Mouse (Mus musculus) thymus, postnatal 0 days (tissue): ENCODE data around the gene Armc12. TPM values are rescaled to one million over a fixed set of nuclear protein-coding genes. Genes with fewer than 3 reads are reported as not detected.

Experiments
- DNase-seq: peaks from one replicate; pipeline ENCODE4 v3.0.0-alpha.2; 2015; ENCODE audit warnings: low spot score
- polyA plus RNA-seq: library from polyadenylated mRNA; unstranded; fragments of >200 nt; fragmentation: Nextera tagmentation; extraction: Ambion mirVana; gene quantifications from 2 replicates; pipeline ENCODE4 v1.2.1, GENCODE M21; 2015

Gene Armc12
- not detected in 2 replicates for polyA plus RNA-seq

- DNase-seq: no peak
Observed at GRCm38 (mm10) chr17:28530506-28530905, at the start of gene Armc12. Gene Armc12 (plus strand): TSS chr17:28530806.

DNA sequence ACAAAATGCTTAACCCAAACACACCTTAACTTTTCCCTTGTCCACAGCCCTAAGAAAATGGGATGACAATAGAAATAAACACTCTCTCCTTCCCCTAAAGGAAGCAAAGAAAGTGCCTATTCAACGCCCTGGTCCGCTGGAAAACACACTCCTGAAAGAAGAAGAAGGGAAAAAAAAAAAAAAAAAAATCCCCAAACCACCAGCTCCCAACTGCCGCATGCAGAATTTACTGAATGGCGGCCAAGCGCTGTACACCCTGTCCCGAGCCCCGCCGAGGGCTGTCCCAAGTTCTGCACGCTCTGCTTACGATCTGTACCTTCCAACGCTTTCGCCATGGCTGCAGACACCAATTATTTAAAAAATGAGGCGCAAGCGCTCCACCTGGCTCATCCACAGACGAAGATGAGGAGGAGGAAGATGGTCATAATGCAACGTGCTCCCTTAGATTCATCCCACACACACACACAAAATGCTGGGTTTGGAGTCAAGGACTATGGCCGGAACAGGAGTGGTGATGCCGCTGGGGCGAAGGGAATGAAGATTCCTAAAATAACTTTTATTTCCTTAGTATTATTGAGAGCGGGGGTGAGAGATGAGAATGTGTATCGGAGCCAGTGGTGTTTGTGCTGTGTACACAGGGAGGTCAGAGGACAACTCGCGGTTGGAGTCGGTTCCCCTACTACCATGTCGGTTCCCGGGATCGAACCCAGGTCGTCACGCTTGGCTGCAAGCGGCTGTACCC lies 45.7 kb upstream of the Armc12 start:
- peak; percentile 62 for DNase-seq

- no peak for DNase-seq
Observed at GRCm38 (mm10) chr17:28485446-28485948, 45.1 kb upstream of the Armc12 start.

DNA sequence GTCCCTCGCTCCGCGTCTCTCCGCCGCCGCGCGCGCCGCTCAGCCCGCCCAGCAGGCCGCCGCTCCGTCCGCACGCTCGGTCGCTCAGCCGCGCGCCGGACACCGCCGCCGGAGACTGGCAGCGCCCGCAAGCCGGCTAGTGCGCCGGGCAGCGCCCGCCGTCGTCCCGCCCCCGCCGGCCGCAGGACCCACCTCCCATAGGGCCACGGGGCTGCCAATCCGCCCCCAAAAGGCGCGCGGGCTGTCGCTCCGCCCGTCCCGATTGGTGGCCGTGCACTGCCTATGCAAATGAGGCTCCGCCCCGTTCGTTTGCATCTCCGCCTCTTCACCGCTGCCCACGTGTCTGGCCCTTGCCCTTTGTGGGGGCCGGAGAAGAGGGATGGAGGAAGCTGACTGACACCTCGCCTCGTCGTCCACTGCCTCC lies 44.6 kb upstream of the Armc12 start:
- DNase-seq: peak; percentile 95

GRCm38 (mm10) chr17:28486720-28487119 lies 43.9 kb upstream of the Armc12 start:
- DNase-seq: no peak

GRCm38 (mm10) chr17:28487584-28488257 lies 42.9 kb upstream of the Armc12 start:
- peak; percentile 13 for DNase-seq

DNA sequence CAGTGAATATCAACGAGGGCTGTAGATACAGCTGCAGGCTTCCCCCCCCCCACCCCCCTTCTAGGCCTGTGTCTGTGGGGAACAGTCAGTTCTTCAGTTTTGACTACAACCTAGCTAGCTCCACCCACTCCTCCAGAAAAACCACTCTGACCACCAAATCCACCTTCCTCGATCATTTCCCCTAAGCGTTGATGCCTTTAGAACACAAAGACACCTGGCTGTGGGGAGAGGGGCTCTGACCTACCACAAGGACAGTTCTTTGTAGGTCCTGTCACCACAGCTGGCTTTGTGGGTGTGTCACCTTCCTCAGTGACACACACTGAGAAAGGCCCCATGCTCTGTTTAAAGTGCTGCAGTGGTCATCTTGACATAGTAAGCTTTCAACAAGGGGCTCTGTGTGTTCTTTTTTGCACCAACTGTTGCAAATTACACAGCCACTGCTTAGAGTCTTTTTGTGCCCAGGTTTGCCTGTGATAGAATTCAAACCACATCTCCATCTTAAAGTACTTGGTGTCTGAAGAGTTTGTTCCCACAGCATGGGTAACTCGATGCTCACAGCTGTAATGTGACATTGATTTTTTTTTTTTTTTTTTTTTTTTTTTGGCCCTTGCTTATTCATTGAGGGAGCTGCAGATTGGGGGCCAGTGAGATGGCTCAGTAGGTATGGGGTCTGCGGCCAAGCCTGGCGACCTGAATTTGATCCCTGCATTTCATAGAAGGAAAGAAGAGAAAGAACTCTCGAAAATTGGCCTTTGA lies 42.2 kb upstream of the Armc12 start:
- peak; percentile 86 for DNase-seq

DNA sequence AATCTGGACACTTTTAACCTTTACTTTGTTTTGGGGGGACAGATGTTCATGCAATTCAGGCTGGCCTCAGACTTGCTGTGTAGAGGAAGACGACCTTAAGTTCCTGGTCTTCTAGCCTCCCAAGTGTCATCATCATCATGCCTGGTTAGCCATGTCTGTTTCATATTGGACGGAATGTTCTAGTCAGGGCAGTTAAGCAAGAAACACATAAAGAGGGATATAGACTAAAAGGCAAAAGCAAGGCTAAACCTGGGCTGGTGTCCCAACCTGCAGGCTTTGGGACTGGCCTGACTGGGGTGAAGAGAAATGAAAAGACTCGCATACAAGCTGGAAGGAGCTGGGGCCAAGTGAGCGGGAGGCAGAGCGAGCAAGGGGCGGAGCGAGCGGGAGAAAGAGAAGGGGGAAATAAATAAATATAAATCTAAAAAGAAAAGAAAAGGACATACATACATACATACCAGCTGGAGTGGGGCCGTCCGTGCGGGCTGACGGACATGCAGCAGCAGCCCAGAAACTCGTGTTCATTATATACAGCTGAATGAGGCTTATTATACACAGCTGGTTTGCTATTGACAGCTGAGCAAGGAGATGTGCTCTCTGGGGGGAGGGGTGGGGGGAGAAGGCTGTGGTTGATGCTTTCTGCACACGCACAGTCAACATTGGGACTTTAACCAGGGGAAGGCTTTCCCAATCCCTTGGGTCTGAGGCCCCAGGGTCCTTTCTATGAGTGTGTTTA lies 39.4 kb upstream of the Armc12 start:
- peak; percentile 34 for DNase-seq

GRCm38 (mm10) chr17:28495832-28496231 lies 34.8 kb upstream of the Armc12 start:
- DNase-seq: no peak

DNA sequence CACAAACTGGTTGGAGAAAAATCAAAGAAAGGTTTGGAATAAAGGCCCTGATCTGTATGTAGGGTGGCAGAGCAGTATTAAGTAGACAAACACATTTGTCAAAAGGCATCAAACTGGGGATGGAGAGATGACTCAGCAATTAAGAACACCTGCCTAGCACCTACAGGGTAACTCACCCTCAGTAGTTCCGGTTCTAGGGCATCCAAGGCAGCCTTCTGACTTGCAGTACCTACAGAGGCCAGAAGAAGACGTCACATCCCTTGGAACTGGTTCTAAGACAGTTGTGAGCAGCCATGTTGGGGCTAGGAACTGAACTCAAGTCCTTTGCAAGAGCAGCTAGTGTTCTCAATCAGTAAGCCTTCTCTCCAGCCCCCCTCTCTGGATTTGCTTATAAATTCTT lies 31.4 kb upstream of the Armc12 start:
- DNase-seq: peak; percentile 46

- no peak for DNase-seq
Observed at GRCm38 (mm10) chr17:28500465-28500864, 30.1 kb upstream of the Armc12 start.

DNA sequence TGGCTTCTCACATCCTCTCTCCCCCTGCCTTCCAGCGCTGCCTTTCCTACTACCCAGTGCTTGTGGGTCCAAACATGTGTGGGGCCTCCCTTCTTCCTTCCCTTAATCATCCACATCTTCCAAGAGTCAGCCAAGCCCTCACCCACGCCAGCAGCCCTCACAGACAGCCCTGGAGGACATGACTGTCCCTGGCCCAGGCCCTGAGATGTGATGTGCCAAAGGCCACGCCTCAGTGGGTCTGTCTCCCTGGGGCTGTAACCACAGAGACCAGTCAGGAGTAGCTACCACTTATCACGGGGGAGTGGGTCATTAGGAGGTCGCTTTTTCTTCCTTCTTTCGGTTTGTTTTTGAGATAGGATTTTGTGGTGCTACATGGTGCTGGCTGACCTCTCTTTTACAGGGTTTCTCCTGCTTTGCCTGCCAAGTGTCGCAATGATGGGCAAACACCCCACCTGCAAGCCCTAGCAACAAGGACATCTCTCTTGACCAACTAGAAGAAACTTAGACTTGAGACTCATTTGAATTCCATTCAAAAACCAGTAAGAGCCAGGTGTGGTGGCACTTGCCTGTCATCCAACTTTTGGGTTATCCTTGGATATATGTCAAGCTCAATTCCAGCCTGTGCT lies 28.3 kb upstream of the Armc12 start:
- DNase-seq: no peak

DNA sequence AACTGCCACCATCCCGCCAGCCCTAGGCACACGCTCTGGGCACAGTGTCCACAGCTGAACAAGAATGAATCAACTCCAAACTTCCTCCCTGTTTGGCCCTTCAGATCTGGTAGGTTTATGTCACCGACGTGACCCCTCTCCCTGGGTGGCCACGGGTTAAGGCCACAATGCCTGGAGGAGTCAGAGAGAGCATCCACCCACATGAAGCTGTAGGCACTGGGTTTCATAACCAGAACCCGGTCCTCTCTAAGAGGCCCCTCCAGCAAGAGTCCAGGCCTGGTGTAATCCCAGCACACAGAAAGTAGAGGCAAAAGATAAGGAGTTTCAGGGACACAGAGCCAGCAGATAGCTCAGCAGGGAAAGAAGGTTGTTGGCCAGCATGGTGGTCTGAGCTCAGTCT lies 26.4 kb upstream of the Armc12 start:
- no peak for DNase-seq

- DNase-seq: peak; percentile 53
Observed at GRCm38 (mm10) chr17:28505591-28505990, 25.0 kb upstream of the Armc12 start.

DNA sequence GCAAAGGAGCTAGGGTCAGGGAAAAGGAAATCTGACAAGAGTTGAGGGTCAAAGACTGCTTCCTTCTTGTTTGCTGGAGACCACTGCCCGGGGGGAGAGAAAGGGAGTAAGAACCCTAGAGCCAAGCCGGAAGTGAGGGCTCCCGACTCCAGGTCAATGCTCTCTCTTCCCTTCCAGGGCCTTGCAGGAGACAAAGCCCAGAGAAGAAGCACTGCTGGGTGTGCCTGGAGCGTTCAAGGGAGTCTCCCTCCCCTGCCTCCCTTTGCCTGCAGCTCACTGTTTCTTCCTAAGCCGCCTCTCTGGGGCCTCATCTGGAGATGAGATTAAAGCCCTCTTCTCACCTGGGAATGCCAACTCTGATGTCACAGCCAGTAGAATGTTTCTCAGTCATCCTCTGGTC lies 23.7 kb upstream of the Armc12 start:
- no peak for DNase-seq

- DNase-seq: no peak
Observed at GRCm38 (mm10) chr17:28507496-28507895, 23.1 kb upstream of the Armc12 start.

DNA sequence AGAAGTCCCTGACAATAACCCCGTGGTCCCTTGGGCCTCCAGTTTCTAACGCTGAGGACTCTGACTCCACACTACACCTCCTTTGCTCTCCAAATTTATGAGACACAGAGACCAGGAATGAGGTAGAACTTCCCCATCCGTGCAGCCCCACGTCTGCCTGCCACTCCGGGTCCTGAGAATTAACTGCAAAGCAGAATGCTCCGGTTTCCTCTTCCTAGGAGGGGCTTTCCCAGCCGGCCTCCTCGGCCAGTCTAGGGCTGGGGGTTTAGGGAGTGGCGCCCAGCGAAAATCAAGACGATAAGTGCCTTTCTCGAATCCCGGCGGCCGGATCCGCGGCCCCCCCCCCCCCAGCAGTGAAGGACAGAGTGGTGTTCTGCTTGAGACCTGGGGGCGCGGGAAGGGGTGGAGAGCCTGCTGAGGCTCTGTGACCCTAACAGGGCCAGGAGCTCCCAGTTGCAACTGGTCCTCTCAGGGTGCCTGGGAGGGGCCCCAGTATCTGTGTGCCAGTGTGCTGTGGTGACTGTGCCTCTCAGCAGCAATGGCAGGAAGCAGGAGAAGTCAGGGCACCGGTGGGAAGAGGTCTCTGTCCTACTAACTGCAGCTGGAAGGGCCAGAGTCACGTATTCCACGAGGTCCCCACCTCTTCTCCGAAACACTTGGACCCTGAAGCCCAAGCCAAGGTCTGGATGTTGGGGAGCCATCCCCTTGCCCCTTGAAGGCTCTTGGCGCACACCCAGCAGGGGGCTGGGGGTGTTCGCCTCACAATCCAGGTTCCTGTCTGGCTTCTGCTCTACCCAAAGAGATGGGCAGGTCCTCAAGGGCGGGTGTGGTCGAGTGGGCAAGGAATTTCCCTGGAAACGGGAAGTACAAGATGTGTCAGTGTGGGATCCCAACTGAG lies 19.9 kb upstream of the Armc12 start:
- DNase-seq: no peak

DNA sequence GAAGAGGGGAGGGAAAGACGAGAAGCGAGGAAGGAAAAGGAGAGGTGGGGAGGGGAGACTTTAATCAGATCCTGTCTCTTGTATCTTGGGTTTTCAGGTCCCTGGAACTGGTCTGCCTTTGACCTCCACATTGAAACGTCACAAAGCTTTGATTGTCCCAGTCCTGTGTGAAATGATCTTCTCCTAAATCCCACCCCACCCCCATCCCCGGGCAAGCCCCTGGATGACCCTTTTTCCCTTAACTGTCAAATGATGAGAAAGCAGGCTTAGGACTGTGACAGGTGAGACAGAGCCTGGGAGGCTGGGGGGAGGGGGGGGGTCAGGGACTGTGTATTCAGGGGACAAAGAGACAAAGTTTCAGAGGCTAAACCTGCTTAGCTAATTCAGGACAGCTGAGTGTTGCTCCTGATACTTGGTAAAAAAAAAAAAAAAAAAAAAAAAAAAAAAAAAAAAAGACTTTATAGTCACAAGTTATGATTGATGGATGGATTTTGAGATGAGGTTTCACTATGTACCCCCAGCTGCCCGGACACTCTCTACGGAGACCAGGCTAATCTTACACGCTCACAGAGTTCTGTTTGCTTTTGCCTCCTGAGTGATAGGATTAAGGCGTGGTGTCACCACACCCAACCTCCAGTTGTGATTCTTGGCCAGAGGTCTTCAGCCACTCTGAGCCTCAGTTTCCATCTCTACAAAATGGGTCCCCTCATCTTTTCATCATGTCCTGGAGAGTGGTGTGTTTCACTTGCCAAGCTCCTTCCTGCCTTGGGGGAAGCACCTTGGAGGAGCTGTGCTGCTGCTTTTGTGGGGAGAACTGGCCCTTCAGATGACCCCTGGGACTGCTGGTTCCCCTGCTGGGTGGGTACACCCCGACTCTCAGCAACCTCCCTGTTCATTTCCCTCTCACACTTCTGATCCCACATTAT lies 18.7 kb upstream of the Armc12 start:
- DNase-seq: no peak

DNA sequence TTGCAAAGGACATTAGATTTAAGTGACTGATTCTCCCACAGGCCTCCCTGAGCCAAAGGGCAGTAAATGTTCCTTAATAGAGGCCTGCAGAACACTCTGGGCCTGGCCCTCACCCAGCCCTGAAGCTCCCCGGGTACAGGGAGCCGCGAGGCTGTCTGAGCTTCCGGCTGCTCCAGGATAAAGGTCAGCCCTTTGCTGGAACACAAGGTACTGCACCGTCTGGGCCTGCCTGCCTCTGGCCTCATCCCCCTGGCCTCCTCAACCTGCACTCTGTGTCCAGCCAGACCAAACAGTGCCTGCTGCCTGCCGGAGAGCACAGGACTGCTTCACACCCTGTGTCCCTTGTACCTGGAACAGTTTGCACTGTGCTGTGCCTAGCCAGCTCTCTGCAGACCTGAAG lies 17.9 kb upstream of the Armc12 start:
- DNase-seq: no peak
